Mouse (Mus musculus) megakaryocyte, embryonic 14.5 days (primary cell): ENCODE results near the gene Ifi205.
"Not testable (repeated sequence)": the region's sequence is repeated elsewhere in the genome, so short reads cannot be mapped to it uniquely, and the experiment has no call there.

Experiments
- FLI1 ChIP-seq: IDR thresholded peaks from 2 replicates; pipeline ENCODE4 v1.6.1; 2012; ENCODE audit warnings: low read length, inconsistent platforms, mixed read lengths
- GATA1 ChIP-seq: IDR thresholded peaks from 3 replicates; pipeline ENCODE4 v1.6.1; 2012; ENCODE audit warnings: mixed read lengths, low read length, inconsistent platforms, borderline replicate concordance

- TF ChIP-seq GATA1, FLI1: not testable (repeated sequence)
These were observed 48.8 kb downstream of the Ifi205 start, which contains the start of gene Ifi202b for GRCm38 (mm10) chr1:173982694-173983305.
